Mouse (Mus musculus) T-cell, adult 2 months (primary cell): Measurements from ENCODE around the gene Fads2.

ENCODE experiments used
- DNase-seq: peaks from one replicate; pipeline ENCODE4 v3.0.0; 2022; ENCODE audit warnings: low spot score

Fads2 gene

GRCm38 (mm10) chr19:10041388-10042148, 60.0 kb downstream of the Fads2 start, which contains the start of gene Fads3:
Gene Fads3, plus strand, starts transcription at chr19:10041569.
- no peak for DNase-seq

- no peak for DNase-seq
Measured at GRCm38 (mm10) chr19:10040866-10041387, 60.6 kb downstream of the Fads2 start.

- DNase-seq: no peak
Measured at GRCm38 (mm10) chr19:10039615-10040014, 61.9 kb downstream of the Fads2 start.

GRCm38 (mm10) chr19:10038910-10039309, 62.6 kb downstream of the Fads2 start:
- no peak for DNase-seq

GRCm38 (mm10) chr19:10038364-10038763, 63.2 kb downstream of the Fads2 start:
- DNase-seq: no peak

- no peak for DNase-seq
Measured at GRCm38 (mm10) chr19:10037534-10037933, 64.0 kb downstream of the Fads2 start.

GRCm38 (mm10) chr19:10034785-10035447, 66.6 kb downstream of the Fads2 start:
- peak; percentile 65 for DNase-seq

- DNase-seq: no peak
Measured at GRCm38 (mm10) chr19:10034356-10034755, 67.2 kb downstream of the Fads2 start.

- peak; percentile 47 for DNase-seq
Measured at GRCm38 (mm10) chr19:10033211-10033973, 68.2 kb downstream of the Fads2 start.

- DNase-seq: no peak
Measured at GRCm38 (mm10) chr19:10029746-10030145, 71.8 kb downstream of the Fads2 start.

- no peak for DNase-seq
Measured at GRCm38 (mm10) chr19:10025169-10025875, 76.2 kb downstream of the Fads2 start.

- no peak for DNase-seq
Measured at GRCm38 (mm10) chr19:10023304-10023758, 78.2 kb downstream of the Fads2 start.

- no peak for DNase-seq
Measured at GRCm38 (mm10) chr19:10022414-10023303, 78.9 kb downstream of the Fads2 start.

GRCm38 (mm10) chr19:10021981-10022380, 79.6 kb downstream of the Fads2 start:
- no peak for DNase-seq

GRCm38 (mm10) chr19:10019214-10019760, 82.3 kb downstream of the Fads2 start:
- DNase-seq: no peak

- no peak for DNase-seq
Measured at GRCm38 (mm10) chr19:10018527-10018818, 83.1 kb downstream of the Fads2 start.

GRCm38 (mm10) chr19:10017637-10018526, 83.7 kb downstream of the Fads2 start:
- DNase-seq: peak; percentile 16

- no peak for DNase-seq
Measured at GRCm38 (mm10) chr19:10016151-10016550, 85.4 kb downstream of the Fads2 start.

GRCm38 (mm10) chr19:10015442-10015841, 86.1 kb downstream of the Fads2 start:
- no peak for DNase-seq

GRCm38 (mm10) chr19:10014824-10015223, 86.7 kb downstream of the Fads2 start:
- no peak for DNase-seq
